Mouse (Mus musculus): ENCODE results near the gene Bcl7b. TPM values are rescaled to one million over a fixed set of nuclear protein-coding genes. Genes with fewer than 3 reads are reported as not detected.

Bcl7b gene
- 10 to 100 TPM; 56.0 to 57.9 TPM for total RNA-seq (2021)
- long read RNA-seq, experiment 1, transcript Bcl7b-201 (6 exons, 1,758 nt), result major isoform, 97 of 119 reads
- long read RNA-seq, experiment 1, partial matches to known transcripts, result 5 of 119 reads
- long read RNA-seq, experiment 1, other reads (novel, unspliced or antisense), result 17 of 119 reads
- long read RNA-seq, experiment 2, transcript Bcl7b-201 (6 exons, 1,758 nt), result major isoform, 79 of 99 reads
- long read RNA-seq, experiment 2, partial matches to known transcripts, result 18 of 99 reads
- long read RNA-seq, experiment 2, other reads (novel, unspliced or antisense), result 2 of 99 reads

DNA sequence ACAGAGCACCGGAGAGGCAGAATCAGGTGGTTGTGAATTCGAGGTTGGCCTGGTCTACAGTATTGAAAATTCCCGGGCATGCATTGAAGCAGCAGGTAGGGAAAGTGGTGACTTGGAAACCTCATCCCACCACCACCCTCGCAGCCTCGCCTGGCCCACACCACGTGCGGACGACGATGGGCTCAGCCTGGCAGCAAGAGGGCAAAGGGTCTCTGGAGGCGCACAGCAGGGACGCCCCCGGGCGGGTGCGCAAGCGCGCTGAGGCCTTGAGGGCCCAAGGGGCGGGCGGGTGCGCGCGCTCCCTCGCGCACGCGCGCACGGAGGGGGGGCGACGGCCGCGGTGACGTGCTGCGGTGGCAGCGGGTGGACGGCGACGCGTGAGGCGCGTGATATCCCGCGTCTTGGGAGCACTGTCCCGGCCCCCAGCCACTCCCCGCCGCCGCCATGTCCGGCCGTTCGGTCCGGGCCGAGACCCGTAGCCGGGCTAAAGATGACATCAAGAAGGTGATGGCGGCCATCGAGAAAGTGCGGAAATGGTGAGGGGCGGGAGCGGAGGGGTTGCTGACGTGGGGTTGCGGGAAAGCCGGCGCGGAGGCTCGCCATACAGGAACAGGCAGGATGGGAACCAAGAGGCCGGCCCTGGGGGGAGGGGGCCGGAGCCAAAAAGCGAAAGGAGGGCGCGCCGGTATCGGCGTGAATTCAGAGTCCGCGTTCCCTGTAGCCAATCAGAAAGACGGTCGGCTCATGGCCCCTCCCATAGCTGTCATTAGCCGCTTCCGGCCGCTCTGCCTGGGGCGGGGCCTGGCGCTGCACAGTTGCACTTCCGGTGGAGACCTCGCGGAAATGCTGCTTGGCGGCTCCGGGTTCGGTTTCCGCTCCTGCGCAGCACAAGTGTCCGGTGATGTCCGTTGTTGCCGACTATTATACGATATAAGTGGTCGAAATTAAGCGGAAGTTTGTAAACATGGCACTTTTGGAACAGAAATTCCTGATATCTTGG lies at the start of gene Bcl7b:
Gene Bcl7b (plus strand): TSS at position 221 of the 1,000 bp plus-strand sequence.
- DNase-seq (ENCODE audit: low spot score in 2 of 2), result peak; percentile 94 to 98

DNA sequence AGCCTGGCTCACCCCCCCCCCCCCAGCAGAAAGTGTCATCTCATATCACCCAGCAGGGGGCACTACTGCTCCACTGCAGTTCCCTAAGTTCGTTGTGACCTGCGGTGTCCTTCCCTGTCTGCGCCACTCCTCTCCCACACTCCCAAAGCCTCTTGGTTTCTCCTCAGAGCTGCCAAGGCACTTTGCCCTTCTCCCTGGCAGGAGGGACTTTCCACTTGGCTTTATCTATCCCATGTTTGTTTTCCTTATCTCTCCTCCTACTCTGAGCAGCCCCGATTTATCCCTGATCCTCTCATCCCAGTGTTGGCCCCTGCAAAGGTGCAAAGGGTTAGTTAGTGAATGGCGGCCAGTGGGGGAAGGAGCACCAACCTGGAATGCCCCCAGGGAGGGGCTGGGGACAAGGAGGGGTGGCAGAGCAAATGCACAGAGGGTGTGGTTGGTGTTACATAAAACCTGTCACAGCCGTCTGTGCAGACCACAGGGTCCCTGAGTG lies 49.4 kb upstream of the Bcl7b start:
- DNase-seq (ENCODE audit: low spot score in 2 of 2), result peak; percentile 38 to 68

DNA sequence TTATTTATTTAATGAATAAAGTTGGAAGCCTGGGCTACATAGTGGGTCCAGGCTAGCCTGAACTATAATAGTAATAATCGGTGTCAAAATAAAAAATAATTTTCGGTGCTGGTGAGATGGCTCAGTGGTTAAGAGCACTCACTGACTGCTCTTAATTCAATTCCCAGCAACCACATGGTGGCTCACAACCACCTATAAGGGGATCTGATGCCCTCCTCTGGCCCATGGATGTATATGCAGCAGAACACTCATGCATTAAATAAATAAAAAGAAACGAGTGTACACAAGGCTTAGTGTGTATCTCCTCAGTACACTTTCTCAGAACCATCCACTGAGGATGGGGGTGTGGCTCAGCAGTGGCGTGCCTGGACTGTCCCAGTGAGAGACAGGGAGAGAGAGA lies 47.3 kb upstream of the Bcl7b start:
- DNase-seq (ENCODE audit: low spot score in 2 of 2), result no peak

DNA sequence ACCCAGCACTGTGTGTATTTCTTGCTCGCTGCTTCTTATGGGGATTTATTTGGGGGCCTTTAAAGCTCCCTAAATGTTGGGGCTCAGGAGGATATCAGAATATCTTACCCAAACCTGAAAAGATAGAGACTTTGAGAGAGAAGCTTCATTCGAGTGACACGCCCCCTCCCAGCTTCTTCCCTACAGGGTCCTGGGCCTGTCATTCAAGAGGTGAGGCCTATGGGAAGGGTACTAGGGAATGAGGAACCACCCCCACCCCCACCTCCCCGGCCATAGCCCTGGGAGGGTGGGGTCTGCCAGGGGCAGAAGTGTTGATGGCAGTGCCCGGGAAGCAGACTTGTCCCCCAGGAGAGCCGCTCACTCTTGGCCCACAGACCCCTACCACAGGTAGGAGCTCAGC lies 42.0 kb upstream of the Bcl7b start:
- no peak for DNase-seq (ENCODE audit: low spot score in 2 of 2)

DNA sequence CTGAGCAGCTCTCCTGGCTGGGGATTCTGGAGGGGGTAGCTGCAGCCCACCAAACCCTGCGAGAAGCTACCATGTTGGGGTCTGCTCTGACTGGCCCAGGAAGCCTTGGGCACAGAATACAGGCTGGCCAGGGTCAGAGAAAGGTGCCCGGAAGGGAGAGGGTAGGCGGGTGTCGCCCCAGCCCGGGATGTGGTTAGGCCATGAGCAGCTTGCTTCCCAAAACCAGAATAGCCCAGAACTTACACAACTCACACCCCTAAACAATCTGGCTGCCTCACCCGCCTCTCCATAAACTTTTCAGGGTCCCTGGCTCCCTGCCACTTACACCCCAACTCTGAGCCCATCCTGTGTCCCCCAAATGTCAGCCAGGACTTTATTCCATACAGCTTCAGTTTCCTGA lies 40.4 kb upstream of the Bcl7b start:
- DNase-seq (ENCODE audit: low spot score in 2 of 2), result no peak

DNA sequence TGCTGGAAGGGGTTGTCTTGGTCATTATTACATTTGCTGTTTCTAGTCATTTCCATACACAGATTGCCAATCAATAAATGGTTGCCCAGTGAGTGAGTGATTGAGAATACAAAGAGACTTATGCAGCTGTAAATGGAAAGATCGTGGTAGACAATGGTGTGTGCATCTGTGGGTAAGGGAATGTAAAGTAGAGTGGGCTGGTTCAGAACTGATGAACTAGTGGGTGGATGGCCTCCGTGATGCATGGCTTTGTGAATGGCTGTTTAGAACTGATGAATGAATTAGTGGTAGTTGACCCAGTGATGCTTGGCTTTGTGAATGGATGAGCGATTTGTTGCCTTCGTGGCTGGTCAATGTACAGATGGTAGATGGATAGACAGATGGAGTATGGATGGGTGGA lies 38.3 kb upstream of the Bcl7b start:
- no peak for DNase-seq (ENCODE audit: low spot score in 2 of 2)

DNA sequence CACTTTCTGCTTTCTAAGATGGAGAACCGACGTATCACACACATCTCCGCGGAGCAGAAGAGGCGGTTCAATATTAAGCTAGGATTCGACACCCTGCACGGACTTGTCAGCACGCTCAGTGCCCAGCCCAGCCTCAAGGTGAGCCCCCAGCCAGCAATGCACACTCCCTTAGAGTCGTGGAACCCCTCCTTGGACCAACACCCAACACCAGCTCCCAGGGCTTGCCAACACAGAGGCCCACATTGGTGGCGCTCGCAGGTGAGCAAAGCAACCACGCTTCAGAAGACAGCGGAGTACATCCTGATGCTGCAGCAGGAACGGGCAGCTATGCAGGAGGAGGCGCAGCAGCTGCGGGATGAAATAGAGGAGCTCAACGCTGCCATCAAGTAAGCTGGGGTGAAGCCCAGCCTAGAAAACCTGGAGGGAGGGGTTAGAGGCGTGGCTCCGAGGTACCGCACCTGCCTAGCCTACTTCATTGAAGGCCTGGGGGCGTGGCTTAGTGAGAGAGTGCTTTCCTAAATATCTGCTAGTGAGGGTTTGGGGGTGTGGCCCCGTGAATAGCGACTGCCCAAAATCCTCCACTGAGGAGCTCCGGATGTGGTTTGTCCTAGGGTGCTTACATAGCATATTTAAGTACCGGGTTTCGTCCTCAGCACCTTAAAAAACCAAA lies 34.2 kb upstream of the Bcl7b start:
- peak; percentile 22 to 35 for DNase-seq (ENCODE audit: low spot score in 2 of 2)

DNA sequence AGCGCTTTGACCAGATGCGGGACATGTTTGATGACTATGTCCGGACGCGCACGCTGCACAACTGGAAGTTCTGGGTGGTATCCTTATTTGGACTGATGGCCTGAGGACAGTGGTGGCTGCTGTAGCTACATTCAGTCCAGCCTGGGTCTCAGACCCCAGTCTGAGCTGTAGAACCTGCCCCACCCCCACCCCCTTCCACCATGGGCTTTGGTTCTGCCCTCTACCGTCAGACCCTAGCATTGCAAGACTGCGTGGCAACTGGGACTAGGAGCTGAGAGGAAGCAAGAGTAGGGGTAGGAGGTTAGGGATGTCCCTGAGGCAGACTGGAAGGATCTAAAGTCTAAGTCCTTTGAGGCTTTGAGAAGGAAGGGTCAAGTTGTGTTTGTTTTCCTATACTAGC lies 33.5 kb upstream of the Bcl7b start:
- peak in 1 of 2 experiments; percentile 31 for DNase-seq (ENCODE audit: low spot score in 2 of 2)

DNA sequence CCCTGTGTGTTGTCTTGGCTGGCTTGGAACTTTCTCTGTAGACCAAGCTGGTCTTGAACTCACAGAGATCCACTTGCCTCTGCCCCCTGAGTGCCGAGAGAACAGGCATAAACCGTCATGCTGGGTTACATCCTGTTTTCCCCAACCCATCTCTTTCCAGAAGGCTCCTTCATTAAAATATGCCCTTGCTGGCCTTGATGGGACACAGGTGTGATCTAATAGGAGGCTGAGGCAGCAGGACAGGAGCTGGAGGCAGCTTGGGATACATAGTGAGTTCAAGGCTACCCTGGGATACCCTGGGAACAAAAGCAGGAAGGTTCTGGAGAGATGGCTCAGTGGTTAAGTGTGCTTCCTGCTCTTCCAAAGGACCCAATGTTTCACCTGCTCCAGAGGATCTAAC lies 28.2 kb upstream of the Bcl7b start:
- no peak for DNase-seq (ENCODE audit: low spot score in 2 of 2)

DNA sequence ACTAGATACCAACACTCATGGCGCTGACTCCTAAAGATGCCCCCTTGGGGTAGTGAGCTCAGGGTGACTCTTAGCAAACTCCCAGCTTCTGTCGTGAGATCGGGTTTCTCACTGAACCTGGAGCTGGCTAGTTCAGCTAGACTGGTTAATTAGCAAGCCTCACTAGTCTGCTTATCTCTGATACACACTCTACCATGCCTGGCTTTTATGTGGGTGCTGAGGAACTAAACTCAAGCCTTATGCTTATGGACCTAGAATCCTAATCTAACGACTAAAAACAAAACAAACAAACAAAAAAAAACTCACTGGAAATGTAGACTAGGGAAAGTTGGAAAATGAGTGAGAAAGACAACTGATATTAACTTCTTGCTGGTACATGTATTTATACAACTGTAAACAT lies 23.6 kb upstream of the Bcl7b start:
- DNase-seq (ENCODE audit: low spot score in 2 of 2), result no peak

DNA sequence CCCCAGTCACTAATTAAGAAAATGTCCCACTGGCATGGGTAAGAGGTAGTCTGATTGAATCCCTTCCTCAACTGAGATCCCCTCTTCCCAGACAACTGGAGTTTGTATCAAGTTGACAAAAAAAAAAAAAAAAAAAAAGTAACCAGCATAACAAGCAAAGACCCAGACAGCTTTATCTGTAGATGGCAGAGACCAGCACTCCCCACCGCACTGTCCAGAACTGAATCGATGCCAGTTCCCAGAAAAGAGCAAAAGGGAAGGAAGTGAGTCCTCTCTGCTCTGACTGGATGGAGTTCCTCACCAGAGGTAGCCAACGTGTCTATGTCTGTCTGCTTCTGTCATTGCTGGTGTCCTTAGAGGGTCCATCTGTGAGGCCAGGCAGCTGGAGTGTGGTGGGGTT lies 22.6 kb upstream of the Bcl7b start:
- no peak for DNase-seq (ENCODE audit: low spot score in 2 of 2)

DNA sequence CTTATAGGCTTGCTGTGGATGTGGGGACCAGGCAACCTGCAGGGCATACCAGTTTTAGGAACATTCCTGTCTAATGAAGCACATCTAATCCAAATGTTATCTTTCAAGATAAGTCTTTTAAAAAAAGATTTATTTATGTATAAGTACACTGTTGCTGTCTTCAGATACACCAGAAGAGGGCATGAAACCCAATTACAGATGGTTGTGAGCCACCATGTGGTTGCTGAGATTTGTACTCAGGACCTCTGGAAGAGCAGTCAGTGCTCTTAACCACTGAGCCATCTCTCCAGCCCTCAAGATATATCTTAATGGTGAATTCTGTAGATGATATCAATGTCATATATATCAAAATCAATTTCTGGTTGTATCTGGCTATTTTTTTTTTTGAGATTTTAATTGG lies 22.1 kb upstream of the Bcl7b start:
- no peak for DNase-seq (ENCODE audit: low spot score in 2 of 2)

DNA sequence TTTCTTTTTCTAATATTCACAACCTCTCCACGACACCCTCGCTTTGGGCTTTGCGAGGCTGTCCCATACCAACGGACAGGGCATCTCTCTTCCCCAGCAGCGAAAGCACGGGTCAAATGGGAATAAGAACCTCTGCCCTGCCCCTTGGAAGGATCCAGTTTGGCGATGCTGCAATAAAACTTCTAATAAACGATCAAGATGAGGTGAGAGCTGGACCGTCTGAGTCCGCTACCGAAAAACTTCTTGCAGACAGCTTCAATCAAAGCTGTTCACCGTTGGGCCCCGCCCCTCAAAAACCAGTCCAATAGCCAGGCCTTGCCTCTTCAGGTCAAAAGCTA lies 19.4 kb upstream of the Bcl7b start:
- no peak for DNase-seq (ENCODE audit: low spot score in 2 of 2)

DNA sequence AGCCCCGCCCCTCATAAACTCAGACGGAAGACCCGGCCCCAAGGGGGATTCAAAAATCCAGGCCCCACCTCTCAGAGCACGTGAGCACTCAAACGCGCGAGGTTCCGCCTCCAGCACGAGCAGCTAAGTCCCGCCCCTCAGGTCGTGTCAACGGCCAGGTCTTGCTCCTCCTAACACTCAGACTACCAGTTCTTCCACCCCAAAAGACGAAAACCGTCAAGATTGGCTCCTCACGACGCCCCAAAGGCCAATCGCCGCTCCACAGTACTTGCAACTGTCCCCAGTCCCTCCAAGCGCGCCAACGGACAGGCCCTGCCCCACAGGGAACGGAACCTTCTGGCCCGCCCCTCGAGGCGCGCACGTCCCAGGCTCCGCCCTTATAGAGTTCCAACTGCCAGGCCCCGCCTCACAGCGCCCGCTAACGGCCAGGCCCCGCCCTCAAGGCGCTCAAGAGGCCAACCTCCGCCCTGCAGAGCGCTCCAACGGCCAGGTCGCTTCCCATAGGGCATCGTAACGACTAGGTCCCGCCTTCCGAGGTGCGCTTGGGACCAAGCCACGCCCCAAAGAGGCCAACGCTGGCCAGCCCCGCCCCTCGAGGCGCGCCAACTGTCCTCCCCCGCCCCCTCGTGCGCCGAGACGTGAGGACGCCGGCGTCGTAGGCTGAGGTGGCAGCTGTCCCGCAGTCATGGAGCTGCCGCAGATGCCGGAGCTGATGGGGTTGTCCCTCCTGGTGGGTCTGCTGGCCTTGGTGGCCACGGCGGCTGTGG lies 18.8 kb upstream of the Bcl7b start, which contains the start of gene Tbl2:
Gene Tbl2 (plus strand): TSS at position 605 of the 767 bp plus-strand sequence.
- peak; percentile 95 to 97 for DNase-seq (ENCODE audit: low spot score in 2 of 2)

DNA sequence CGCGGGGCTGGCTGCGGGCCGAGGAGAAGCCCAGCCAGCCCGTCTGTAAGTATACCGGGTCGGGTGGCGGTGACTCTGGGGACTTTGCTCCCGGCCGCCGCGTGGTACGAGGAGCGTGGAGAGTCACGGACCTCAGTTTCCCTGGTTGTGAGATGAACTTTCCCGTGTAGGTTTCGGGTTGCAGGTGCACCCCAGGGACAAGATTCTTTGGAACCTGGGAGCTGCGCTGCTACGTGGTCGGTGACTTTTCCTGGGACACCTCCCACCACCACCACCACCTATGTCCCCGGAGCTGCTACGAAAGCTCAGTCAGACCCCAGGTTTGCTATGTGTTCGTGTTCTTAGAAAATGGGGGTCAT lies 18.3 kb upstream of the Bcl7b start:
- DNase-seq (ENCODE audit: low spot score in 2 of 2), result no peak

DNA sequence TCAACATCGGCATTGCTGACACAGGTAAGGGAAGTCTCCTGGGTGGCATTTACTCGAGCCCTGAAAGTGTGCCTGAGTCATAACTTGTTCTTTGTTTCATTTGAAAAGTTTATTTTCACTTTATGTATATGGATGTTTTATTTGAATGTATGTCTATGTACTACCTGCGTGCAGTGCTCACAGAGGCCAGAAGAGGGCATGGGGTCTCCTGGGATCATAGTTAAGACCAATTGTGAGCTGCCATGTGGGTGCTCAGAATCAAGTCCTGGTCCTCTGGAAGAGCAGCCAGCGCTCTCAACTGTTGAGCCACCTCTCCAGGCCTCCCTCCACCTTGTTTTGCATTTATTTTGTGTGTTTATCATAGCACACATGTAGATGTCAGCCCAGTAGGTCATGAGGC lies 11.6 kb upstream of the Bcl7b start:
- no peak for DNase-seq (ENCODE audit: low spot score in 2 of 2)

DNA sequence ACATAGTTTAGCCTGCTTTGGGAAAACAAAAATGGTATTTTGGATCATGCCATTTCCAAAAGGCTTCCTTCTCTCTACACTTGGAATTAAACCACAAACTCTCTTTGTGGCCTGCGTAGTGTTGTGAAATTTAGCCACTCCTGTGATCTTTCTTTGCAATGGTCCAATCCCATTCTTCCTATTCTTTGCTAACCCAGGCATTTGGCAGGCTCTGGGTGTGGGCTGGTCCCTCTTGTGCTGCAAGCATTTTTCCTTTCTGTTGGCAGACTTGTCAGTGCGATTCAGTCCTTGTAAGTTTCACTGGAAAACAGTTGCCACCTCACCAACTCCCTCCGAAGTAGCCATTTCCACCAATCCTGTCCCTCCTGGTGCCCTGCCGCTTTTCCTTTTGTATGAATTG lies 6.9 kb upstream of the Bcl7b start:
- DNase-seq (ENCODE audit: low spot score in 2 of 2), result peak; percentile 27 to 60

DNA sequence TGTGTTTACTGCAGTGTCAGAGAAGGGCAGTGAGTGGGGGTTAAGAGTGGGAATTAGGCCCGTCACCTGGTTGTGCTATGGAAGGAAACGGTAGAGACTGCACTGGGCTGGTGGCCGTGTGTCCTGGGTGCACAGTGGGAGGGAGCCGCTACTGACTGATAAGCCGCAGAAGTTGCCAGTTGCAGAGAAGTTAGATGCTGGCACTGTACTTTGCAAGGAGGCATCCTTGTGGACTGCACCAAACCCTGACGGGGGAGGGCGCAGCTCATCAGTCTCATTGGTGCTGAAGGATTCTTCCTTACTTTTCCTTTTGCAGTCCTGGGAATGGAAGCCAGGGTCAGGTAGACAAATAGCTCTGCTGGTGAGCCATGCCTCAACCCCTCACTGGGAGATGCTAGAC lies 6.4 kb upstream of the Bcl7b start:
- no peak for DNase-seq (ENCODE audit: low spot score in 2 of 2)

DNA sequence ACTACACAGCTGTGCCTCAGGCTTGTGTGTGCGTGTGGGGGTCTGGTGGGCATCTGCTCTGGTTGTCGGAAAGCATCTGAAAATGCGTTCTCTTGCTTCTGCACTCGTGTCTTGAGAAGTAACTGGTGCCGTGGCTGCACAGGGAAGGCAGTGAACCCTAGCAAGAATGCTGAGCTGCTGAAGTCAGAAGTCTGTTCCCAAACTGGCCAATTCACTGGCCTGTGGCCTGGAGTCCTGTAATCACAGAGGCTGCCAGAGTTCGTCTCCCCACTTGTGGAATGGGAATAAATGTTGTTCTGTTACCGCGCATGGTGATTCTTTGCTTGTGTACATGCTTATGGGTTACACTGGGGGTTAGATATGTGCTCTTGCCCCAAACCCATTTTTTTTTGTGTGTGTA lies 5.7 kb upstream of the Bcl7b start:
- DNase-seq (ENCODE audit: low spot score in 2 of 2), result no peak

DNA sequence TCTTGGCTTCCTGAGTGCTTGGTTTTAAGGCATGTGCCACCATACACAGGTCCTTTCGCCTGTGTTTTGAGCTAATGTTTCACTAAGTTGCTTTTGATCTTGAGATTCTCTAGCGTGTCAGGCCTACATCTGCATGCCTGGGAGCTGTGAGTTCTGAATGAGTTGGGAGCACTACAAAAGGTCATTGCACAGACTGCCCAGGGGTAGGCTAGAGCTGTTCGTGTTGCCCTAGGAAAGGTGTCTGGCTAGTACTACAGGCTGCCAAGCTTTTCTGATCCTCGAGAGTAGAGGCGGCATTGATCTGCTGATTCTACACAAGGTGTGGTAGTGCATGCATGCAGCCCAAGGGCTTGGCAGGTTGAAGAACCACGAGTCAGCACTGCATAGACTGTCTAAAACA lies 5.3 kb upstream of the Bcl7b start:
- no peak for DNase-seq (ENCODE audit: low spot score in 2 of 2)

DNA sequence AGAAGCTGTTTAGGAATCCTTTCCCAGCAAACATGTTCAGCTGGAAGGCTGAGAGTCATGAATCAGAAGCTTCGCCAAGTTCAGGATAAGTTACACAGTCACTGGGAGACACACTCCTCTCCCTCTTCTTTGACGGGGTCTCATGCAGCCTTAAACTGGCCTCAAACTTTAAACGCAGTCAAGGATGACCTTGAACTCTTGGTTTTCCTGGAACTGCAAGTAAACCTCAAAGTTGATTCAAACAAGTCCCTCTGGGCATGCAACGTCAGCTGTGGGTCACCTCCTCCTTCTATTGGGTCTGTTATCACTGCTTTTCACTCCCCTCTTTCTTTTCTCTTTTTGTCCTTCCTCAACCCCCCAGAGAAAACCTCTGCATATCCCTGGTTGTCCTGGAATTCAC lies 1.2 kb upstream of the Bcl7b start:
- no peak for DNase-seq (ENCODE audit: low spot score in 2 of 2)
